Mouse (Mus musculus) MEL (cell line): ENCODE measurements at regions not wholly inside any gene's neighbourhood (a gene's known extent, or its start where the extent isn't known, plus 50 kb on each side); places are given as distances from the start of the nearest gene placed in this dataset.

Experiments
- DNase-seq: peaks from one replicate; pipeline ENCODE4 v3.0.0; 2011; ENCODE audit warnings: low read depth, low spot score
- H3K27ac ChIP-seq: 2 replicates; pipeline ENCODE4 v1.5.1; 2012; ENCODE audit warnings: low read depth, mild to moderate bottlenecking, control low read depth, low read length, moderate library complexity; ENCODE audit not compliant: control insufficient read depth
- H3K27me3 ChIP-seq, 2 experiments: fragments of 150-350 bp in 1 of 2; sonication (generic) in 1 of 2; 2 replicates each; pipeline ENCODE4 v1.6.1; 2012; ENCODE audit warnings: low read length in 2 of 2, mild to moderate bottlenecking in 2 of 2, improper control_type of control experiment in 1 of 2, moderate library complexity in 1 of 2; ENCODE audit not compliant: insufficient read depth in 2 of 2, control insufficient read depth in 1 of 2
- H3K36me3 ChIP-seq, 2 experiments: 2 replicates each; pipeline ENCODE4 v1.6.1; 2012 to 2014; ENCODE audit warnings: low read length in 2 of 2, improper control_type of control experiment in 1 of 2, inconsistent platforms in 1 of 2, mild to moderate bottlenecking in 1 of 2; ENCODE audit not compliant: insufficient read depth in 2 of 2, control insufficient read depth in 1 of 2
- H3K4me1 ChIP-seq, 2 experiments: fragments of 150-350 bp in 1 of 2; sonication (generic) in 1 of 2; 2 replicates each; pipeline ENCODE4 v1.6.1; 2012; ENCODE audit warnings: low read length in 2 of 2, improper control_type of control experiment in 1 of 2, mild to moderate bottlenecking in 1 of 2; ENCODE audit not compliant: insufficient read depth in 2 of 2, control insufficient read depth in 1 of 2
- H3K4me3 ChIP-seq, 2 experiments: fragments of 150-350 bp in 1 of 2; sonication (generic) in 1 of 2; 2 replicates each; pipeline ENCODE4 v1.5.1; 2012; ENCODE audit warnings: low read depth in 2 of 2, low read length in 2 of 2, mild to moderate bottlenecking in 2 of 2, moderate library complexity in 2 of 2, control low read depth in 1 of 2, improper control_type of control experiment in 1 of 2; ENCODE audit not compliant: control insufficient read depth in 1 of 2, insufficient read depth in 1 of 2
- H3K79me2 ChIP-seq: 2 replicates; pipeline ENCODE4 v1.6.1; 2012; ENCODE audit warnings: mild to moderate bottlenecking, low read length, moderate library complexity; ENCODE audit not compliant: control insufficient read depth, poor library complexity, insufficient read depth
- H3K9ac ChIP-seq: 2 replicates; pipeline ENCODE4 v1.6.1; 2012; ENCODE audit warnings: low read depth, mild to moderate bottlenecking, control low read depth, low read length, moderate library complexity; ENCODE audit not compliant: control insufficient read depth, poor library complexity, severe bottlenecking
- H3K9me3 ChIP-seq: fragments of 150-350 bp; sonication (generic); replicated peaks from 2 replicates; pipeline ENCODE4 v1.6.1; 2012; ENCODE audit warnings: mild to moderate bottlenecking, low read length, improper control_type of control experiment, moderate library complexity; ENCODE audit not compliant: insufficient read depth
- ELF1 ChIP-seq: IDR thresholded peaks from 2 replicates; pipeline ENCODE4 v1.6.1; 2014; ENCODE audit warnings: low read depth, mild to moderate bottlenecking, inconsistent platforms, low read length, improper control_type of control experiment, moderate library complexity
- EP300 ChIP-seq, 2 experiments: IDR thresholded peaks; 2 replicates each; pipeline ENCODE4 v1.6.1; 2011; ENCODE audit warnings: improper control_type of control experiment in 2 of 2, low read length in 2 of 2, low read depth in 1 of 2, mild to moderate bottlenecking in 1 of 2
- GATA1 ChIP-seq: IDR thresholded peaks from 2 replicates; pipeline ENCODE4 v1.6.1; 2011; ENCODE audit warnings: low read depth, low read length, improper control_type of control experiment
- MEF2A ChIP-seq: IDR thresholded peaks from 2 replicates; pipeline ENCODE4 v1.6.1; 2014; ENCODE audit warnings: low read depth, mild to moderate bottlenecking, inconsistent platforms, low read length, improper control_type of control experiment; ENCODE audit not compliant: poor library complexity, insufficient replicate concordance, severe bottlenecking; ENCODE audit errors: extremely low read depth
- NRF1 ChIP-seq: IDR thresholded peaks from 2 replicates; pipeline ENCODE4 v1.6.1; 2014; ENCODE audit warnings: low read depth, mild to moderate bottlenecking, inconsistent platforms, low read length, improper control_type of control experiment, moderate library complexity; ENCODE audit not compliant: poor library complexity, insufficient read depth, severe bottlenecking
- POLR2A ChIP-seq, 2 experiments: IDR thresholded peaks; 2 replicates each; pipeline ENCODE4 v1.6.1; 2011 to 2012; ENCODE audit warnings: low read length in 2 of 2, mild to moderate bottlenecking in 2 of 2, control low read depth in 1 of 2, improper control_type of control experiment in 1 of 2, low read depth in 1 of 2, moderate library complexity in 1 of 2; ENCODE audit not compliant: control insufficient read depth in 1 of 2, insufficient read depth in 1 of 2, poor library complexity in 1 of 2
- POLR2AphosphoS2 ChIP-seq: IDR thresholded peaks from 2 replicates; pipeline ENCODE4 v1.6.1; 2011; ENCODE audit warnings: low read length, improper control_type of control experiment
- RAD21 ChIP-seq: IDR thresholded peaks from 2 replicates; pipeline ENCODE4 v1.6.1; 2011; ENCODE audit warnings: mild to moderate bottlenecking, low read depth, low read length, improper control_type of control experiment
- TBP ChIP-seq: IDR thresholded peaks from 2 replicates; pipeline ENCODE4 v1.8.0; 2011; ENCODE audit warnings: low read depth, low read length, improper control_type of control experiment
- USF1 ChIP-seq: IDR thresholded peaks from 2 replicates; pipeline ENCODE4 v1.6.1; 2014; ENCODE audit warnings: low read depth, mild to moderate bottlenecking, inconsistent platforms, low read length, improper control_type of control experiment, moderate library complexity
- USF2 ChIP-seq, 2 experiments: IDR thresholded peaks; 2 replicates each; pipeline ENCODE4 v1.6.1; 2011 to 2012; ENCODE audit warnings: improper control_type of control experiment in 2 of 2, low read length in 2 of 2, borderline replicate concordance in 1 of 2, inconsistent platforms in 1 of 2, low read depth in 1 of 2, mild to moderate bottlenecking in 1 of 2; ENCODE audit not compliant: insufficient read depth in 1 of 2

- no peak overlapping the region for H3K9ac ChIP-seq
- no peaks in the 10 kb centered on the region for H3K4me1 ChIP-seq
- no peaks in the 10 kb centered on the region for H3K36me3 ChIP-seq
- no peak overlapping the region for H3K4me3 ChIP-seq
- H3K9me3 ChIP-seq: no peaks in the 10 kb centered on the region
- TF ChIP-seq ELF1 (no peak), EP300 (IDR thresholded peaks at IDR 0.05; ENCODE audit: low read depth in 1 of 2, low read length in 2 of 2) (no peak), POLR2AphosphoS2 (no peak), GATA1 (no peak), USF1 (no peak), MEF2A (no peak), TBP (no peak), POLR2A (IDR thresholded peaks at IDR 0.05; ENCODE audit: control insufficient read depth in 1 of 2, insufficient read depth in 1 of 2, low read depth in 1 of 2, low read length in 2 of 2, poor library complexity in 1 of 2) (no peak), USF2 (IDR thresholded peaks at IDR 0.05; ENCODE audit: borderline replicate concordance in 1 of 2, insufficient read depth in 1 of 2, low read depth in 1 of 2, low read length in 2 of 2) (no peak), RAD21 (no peak)
- no peak overlapping the region for H3K27ac ChIP-seq
- H3K27me3 ChIP-seq: no peaks in the 10 kb centered on the region
- H3K79me2 ChIP-seq: no peaks in the 10 kb centered on the region
- no peak for DNase-seq
These were observed 399.1 kb upstream of the Acvr2a start for GRCm38 (mm10) chr2:48414596-48415481.

GRCm38 (mm10) chr2:48416207-48416750 lies 397.6 kb upstream of the Acvr2a start:
- H3K9me3 ChIP-seq: no peaks in the 10 kb centered on the region
- no peaks in the 10 kb centered on the region for H3K79me2 ChIP-seq
- no peaks in the 10 kb centered on the region for H3K27me3 ChIP-seq
- no peak overlapping the region for H3K9ac ChIP-seq
- no peak for DNase-seq
- TF ChIP-seq NRF1 (no peak), GATA1 (no peak)
- no peak overlapping the region for H3K27ac ChIP-seq
- H3K4me3 ChIP-seq: no peak overlapping the region
- H3K36me3 ChIP-seq: no peaks in the 10 kb centered on the region
- no peaks in the 10 kb centered on the region for H3K4me1 ChIP-seq
